In the genomic region with DNA sequence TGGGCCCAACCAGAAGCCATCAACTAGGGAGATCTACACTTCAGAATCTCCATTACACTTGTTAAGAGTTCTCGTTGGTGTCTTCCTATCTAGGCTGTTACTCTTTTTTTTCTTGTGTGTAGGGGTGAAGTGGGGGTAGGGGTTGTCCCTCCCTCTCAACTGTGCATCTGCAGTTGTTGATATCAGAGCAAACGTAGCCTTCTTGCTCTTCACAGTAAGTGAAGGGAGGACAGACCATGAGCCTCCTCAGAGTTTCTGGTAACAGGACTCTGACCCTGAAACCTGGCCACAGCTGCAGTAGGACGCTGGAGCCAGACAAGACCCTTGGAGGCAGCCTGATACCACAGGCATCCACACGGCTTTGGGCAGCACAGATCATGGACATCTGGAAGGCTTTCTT, we compare ENCODE assay signal across 22 mouse cellular contexts.
DNase-seq lines count a peak whose midpoint lies in the region; ATAC-seq and TF ChIP-seq lines count a peak whose summit lies in the region.
"Had no signal": no experiment of that assay in that cellular context is flagged by ENCODE, and none has a peak within 500 bp of the region (broad histone marks: within the 10 kb centered on the region; RNA-seq: fewer than 3 reads in every experiment).

No protein-coding gene starts in this region.

- no peak for TF ChIP-seq POLR2A in MEL (IDR thresholded peaks at IDR 0.05; ENCODE audit: control insufficient read depth in 1 of 2, insufficient read depth in 1 of 2, low read depth in 1 of 2, low read length in 2 of 2, poor library complexity in 1 of 2)

- H3K36me3 ChIP-seq in liver, embryonic 12.5 days, result no peaks in the 10 kb centered on the region
- no peaks in the 10 kb centered on the region for H3K36me3 ChIP-seq in liver, postnatal 0 days (replicated peaks; ENCODE audit: insufficient read depth, low read length)
- H3K36me3 ChIP-seq in MEL (ENCODE audit: control insufficient read depth in 1 of 2, insufficient read depth in 2 of 2, low read length in 2 of 2), result peaks cover 0 to 64% of the 10 kb centered on the region in 2 experiments; a peak in 2 of 4 replicates
- H3K36me3 ChIP-seq in liver, embryonic 14.5 days (replicated peaks; ENCODE audit: control insufficient read depth, insufficient read depth, low read depth), result no peaks in the 10 kb centered on the region
- H3K36me3 ChIP-seq in kidney, embryonic 14.5 days (ENCODE audit: control insufficient read depth, insufficient read depth, low read length), result no peaks in the 10 kb centered on the region
- H3K36me3 ChIP-seq: forebrain, embryonic 12.5 days; forebrain, embryonic 15.5 days; hindbrain, embryonic 15.5 days had no signal

- no peaks in the 10 kb centered on the region; the same call in 1 of the 2 replicates for H3K79me2 ChIP-seq in MEL (ENCODE audit: control insufficient read depth, insufficient read depth, low read length, poor library complexity)

- no peaks in the 10 kb centered on the region for H3K27me3 ChIP-seq in liver, embryonic 12.5 days (replicated peaks)
- no peaks in the 10 kb centered on the region for H3K27me3 ChIP-seq in liver, postnatal 0 days (ENCODE audit: insufficient read depth, low read length)
- no peaks in the 10 kb centered on the region for H3K27me3 ChIP-seq in MEL (ENCODE audit: control insufficient read depth in 1 of 2, insufficient read depth in 2 of 2, low read length in 2 of 2)
- no peaks in the 10 kb centered on the region for H3K27me3 ChIP-seq in liver, embryonic 14.5 days (ENCODE audit: control insufficient read depth, insufficient read depth, low read length)
- H3K27me3 ChIP-seq in kidney, embryonic 14.5 days (ENCODE audit: control insufficient read depth, insufficient read depth, low read length), result no peaks in the 10 kb centered on the region
- H3K27me3 ChIP-seq: embryonic facial prominence, embryonic 13.5 days; forebrain, embryonic 15.5 days; hindbrain, embryonic 15.5 days; Patski had no signal

- no peak overlapping the region for H3K4me2 ChIP-seq in liver, embryonic 12.5 days
- H3K4me2 ChIP-seq in liver, postnatal 0 days (ENCODE audit: low read depth, low read length), result no peak overlapping the region
- no peak overlapping the region for H3K4me2 ChIP-seq in liver, embryonic 14.5 days (ENCODE audit: low read depth)
- no peak overlapping the region for H3K4me2 ChIP-seq in kidney, embryonic 14.5 days (replicated peaks; ENCODE audit: low read depth, low read length)
- H3K4me2 ChIP-seq: embryonic facial prominence, embryonic 13.5 days; forebrain, embryonic 12.5 days; forebrain, embryonic 15.5 days; hindbrain, embryonic 12.5 days; hindbrain, embryonic 15.5 days had no signal

- H3K9ac ChIP-seq in liver, embryonic 12.5 days, result no peak overlapping the region
- no peak overlapping the region for H3K9ac ChIP-seq in liver, postnatal 0 days (replicated peaks)
- H3K9ac ChIP-seq in MEL (ENCODE audit: control insufficient read depth, low read depth, low read length, poor library complexity, severe bottlenecking), result peak overlapping the region; percentile 31
- H3K9ac ChIP-seq in liver, embryonic 14.5 days (replicated peaks), result no peak overlapping the region
- no peak overlapping the region for H3K9ac ChIP-seq in kidney, embryonic 14.5 days (ENCODE audit: low read depth, low read length)
- H3K9ac ChIP-seq: embryonic facial prominence, embryonic 13.5 days; forebrain, embryonic 12.5 days; forebrain, embryonic 15.5 days; hindbrain, embryonic 12.5 days; hindbrain, embryonic 15.5 days had no signal

- peak; percentile 46 for ATAC-seq in liver, embryonic 12.5 days
- ATAC-seq in liver, postnatal 0 days, result no peak
- ATAC-seq in liver, embryonic 14.5 days (ENCODE audit: insufficient read depth), result peak; percentile 33; the same call in 1 of the 2 replicates
- no peak for ATAC-seq in kidney, embryonic 14.5 days (ENCODE audit: low FRiP score, low TSS enrichment)
- ATAC-seq: forebrain, embryonic 15.5 days; Patski had no signal

- TF ChIP-seq RAD21 in MEL (IDR thresholded peaks at IDR 0.05; ENCODE audit: low read depth, low read length), result no peak

- no peak for TF ChIP-seq CTCF in liver, postnatal 0 days (IDR thresholded peaks at IDR 0.05; ENCODE audit: low read depth)
- TF ChIP-seq CTCF in MEL (IDR thresholded peaks at IDR 0.05 in 2 of 3, conservative IDR thresholded peaks at IDR 0.05 in 1 of 3; ENCODE audit: control insufficient read depth in 1 of 3, insufficient read depth in 1 of 3, low read depth in 2 of 3, low read length in 3 of 3, poor library complexity in 1 of 3, severe bottlenecking in 1 of 3), result no peak
- TF ChIP-seq CTCF in liver, embryonic 14.5 days (IDR thresholded peaks at IDR 0.05; ENCODE audit: low read depth), result no peak

- no peaks in the 10 kb centered on the region for H3K9me3 ChIP-seq in liver, embryonic 12.5 days (replicated peaks)
- no peaks in the 10 kb centered on the region for H3K9me3 ChIP-seq in liver, postnatal 0 days (ENCODE audit: low read length)
- H3K9me3 ChIP-seq in MEL (replicated peaks; ENCODE audit: insufficient read depth, low read length), result no peaks in the 10 kb centered on the region
- H3K9me3 ChIP-seq in liver, embryonic 14.5 days (ENCODE audit: control insufficient read depth, low read length), result no peaks in the 10 kb centered on the region
- H3K9me3 ChIP-seq in kidney, embryonic 14.5 days (ENCODE audit: control insufficient read depth, low read length), result no peaks in the 10 kb centered on the region
- H3K9me3 ChIP-seq: embryonic facial prominence, embryonic 13.5 days; forebrain, embryonic 12.5 days; forebrain, embryonic 15.5 days; heart, embryonic 10.5 days; hindbrain, embryonic 12.5 days; hindbrain, embryonic 15.5 days had no signal

- 19% methylated on average over 4 of the region's 4 CpGs for WGBS in liver, embryonic 12.5 days (ENCODE audit: insufficient replicate concordance)
- 52% methylated on average over 4 of the region's 4 CpGs for WGBS in liver, postnatal 0 days (ENCODE audit: insufficient replicate concordance)
- 21% methylated on average over 4 of the region's 4 CpGs for WGBS in liver, embryonic 14.5 days (ENCODE audit: insufficient replicate concordance)
- 57% methylated on average over 4 of the region's 4 CpGs for WGBS in kidney, embryonic 14.5 days

- no peak for DNase-seq in liver, postnatal 0 days
- peak; percentile 85 for DNase-seq in MEL (ENCODE audit: low read depth, low spot score)
- no peak for DNase-seq in liver, embryonic 14.5 days (ENCODE audit: low read depth in 3 of 3, low spot score in 3 of 3)
- no peak for DNase-seq in Muller cell, postnatal 12 days (ENCODE audit: inconsistent ontology term)
- no peak for DNase-seq in layer of hippocampus, adult 11-12 months (ENCODE audit: low spot score)
- DNase-seq: adrenal gland, postnatal 10 days; cerebellum, adult 11 months; cerebellum, adult 2 months; cerebellum, adult 9-11 months; cerebellum, postnatal 25 days; gastrocnemius, postnatal 25 days; heart, adult 2 months had no signal

- no peak overlapping the region for H3K27ac ChIP-seq in liver, embryonic 12.5 days
- no peak overlapping the region for H3K27ac ChIP-seq in liver, postnatal 0 days (ENCODE audit: low read depth)
- H3K27ac ChIP-seq in MEL (ENCODE audit: control insufficient read depth, low read depth, low read length), result peak overlapping the region; percentile 64
- no peak overlapping the region for H3K27ac ChIP-seq in liver, embryonic 14.5 days
- no peak overlapping the region for H3K27ac ChIP-seq in kidney, embryonic 14.5 days (ENCODE audit: low read depth, low read length)
- H3K27ac ChIP-seq: embryonic facial prominence, embryonic 13.5 days; forebrain, embryonic 12.5 days; forebrain, embryonic 15.5 days; heart, adult 2 months; heart, embryonic 10.5 days; hindbrain, embryonic 12.5 days; hindbrain, embryonic 15.5 days had no signal

- H3K4me1 ChIP-seq in liver, embryonic 12.5 days, result peaks cover 23% of the 10 kb centered on the region
- no peaks in the 10 kb centered on the region for H3K4me1 ChIP-seq in liver, postnatal 0 days (ENCODE audit: insufficient read depth)
- peaks cover 37 to 44% of the 10 kb centered on the region in 2 experiments for H3K4me1 ChIP-seq in MEL (ENCODE audit: control insufficient read depth in 1 of 2, insufficient read depth in 2 of 2, low read length in 2 of 2)
- H3K4me1 ChIP-seq in liver, embryonic 14.5 days (replicated peaks; ENCODE audit: control insufficient read depth in 2 of 2, insufficient read depth in 2 of 2, low read length in 1 of 2), result peaks cover 3 to 11% of the 10 kb centered on the region in 2 experiments; a peak in 2 of 4 replicates
- H3K4me1 ChIP-seq in kidney, embryonic 14.5 days (ENCODE audit: control insufficient read depth, insufficient read depth, low read length), result no peaks in the 10 kb centered on the region
- H3K4me1 ChIP-seq: embryonic facial prominence, embryonic 13.5 days; hindbrain, embryonic 12.5 days had no signal

- no peak overlapping the region for H3K4me3 ChIP-seq in liver, embryonic 12.5 days
- H3K4me3 ChIP-seq in liver, postnatal 0 days (ENCODE audit: low read depth, low read length), result no peak overlapping the region
- H3K4me3 ChIP-seq in MEL (ENCODE audit: control insufficient read depth in 1 of 2, insufficient read depth in 1 of 2, low read depth in 2 of 2, low read length in 2 of 2), result no peak overlapping the region
- H3K4me3 ChIP-seq in liver, embryonic 14.5 days (ENCODE audit: insufficient read depth in 1 of 2, low read depth in 2 of 2, low read length in 2 of 2), result no peak overlapping the region
- H3K4me3 ChIP-seq in kidney, embryonic 14.5 days (ENCODE audit: low read length), result no peak overlapping the region
- H3K4me3 ChIP-seq: embryonic facial prominence, embryonic 13.5 days; erythroblast, embryonic 14.5 days; forebrain, embryonic 12.5 days; forebrain, embryonic 15.5 days; heart, adult 2 months; heart, embryonic 10.5 days; hindbrain, embryonic 12.5 days; hindbrain, embryonic 15.5 days had no signal

- TF ChIP-seq EP300 in liver, postnatal 0 days (IDR thresholded peaks at IDR 0.05; ENCODE audit: low read depth), result no peak
- TF ChIP-seq EP300 in MEL (IDR thresholded peaks at IDR 0.05; ENCODE audit: low read depth in 1 of 2, low read length in 2 of 2), result peak; percentile 88 to 94
- TF ChIP-seq EP300 in liver, embryonic 14.5 days (IDR thresholded peaks at IDR 0.05; ENCODE audit: low read depth), result no peak

TF ChIP-seq in MEL, 35 proteins besides CTCF, POLR2A, EP300 and RAD21 (continues in another document):
- TF ChIP-seq ETS1 (IDR thresholded peaks at IDR 0.05; ENCODE audit: low read depth, low read length), result peak; percentile 88
- peak; percentile 79 for TF ChIP-seq RCOR1 (IDR thresholded peaks at IDR 0.05; ENCODE audit: low read depth, low read length)
- no peak; the same call in 1 of the 2 replicates for TF ChIP-seq ELF1 (IDR thresholded peaks at IDR 0.05; ENCODE audit: low read depth, low read length)
- no peak for TF ChIP-seq USF1 (IDR thresholded peaks at IDR 0.05; ENCODE audit: low read depth, low read length)
- no peak for TF ChIP-seq MAFK (IDR thresholded peaks at IDR 0.05; ENCODE audit: borderline replicate concordance, low read depth, low read length)
- no peak for TF ChIP-seq POLR2AphosphoS5 (IDR thresholded peaks at IDR 0.05; ENCODE audit: borderline replicate concordance, low read depth, low read length)
- TF ChIP-seq MYC (IDR thresholded peaks at IDR 0.05; ENCODE audit: low read depth, low read length), result no peak
- TF ChIP-seq BHLHE40 (IDR thresholded peaks at IDR 0.05; ENCODE audit: borderline replicate concordance, low read depth, low read length), result peak; percentile 52; the same call in 1 of the 2 replicates
- peak; percentile 38 for TF ChIP-seq TAL1 (IDR thresholded peaks at IDR 0.05; ENCODE audit: low read length)

Comparison
In these comparisons a context has a peak if more than half of its experiments do, and no peak if none do; other contexts are left out.
1. ATAC-seq: peak in liver, embryonic 12.5 days (single experiment) and liver, embryonic 14.5 days (single experiment); none in liver, postnatal 0 days (single experiment) and kidney, embryonic 14.5 days (single experiment).